Mouse (Mus musculus) neural tube, embryonic 13.5 days (tissue): ENCODE measurements around the gene Six1. TPM values are rescaled to one million over a fixed set of nuclear protein-coding genes. Genes with fewer than 3 reads are reported as not detected.
"Not testable (repeated sequence)": the region's sequence is repeated elsewhere in the genome, so short reads cannot be mapped to it uniquely, and the experiment has no call there.

Experiments
- ATAC-seq: fragments of 200-750 bp; cut with Nextera tagmentation; 2 replicates; pipeline ENCODE4 v1.8.0; 2017; ENCODE audit warnings: low read depth, mild to moderate bottlenecking, moderate TSS enrichment, moderate library complexity
- H3K27ac ChIP-seq: fragments of 300-500 bp; sonication (generic); replicated peaks from 2 replicates; pipeline ENCODE4 v1.5.1; 2015; ENCODE audit warnings: moderate library complexity, mild to moderate bottlenecking, inconsistent platforms
- H3K27me3 ChIP-seq: fragments of 300-500 bp; sonication (generic); 2 replicates; pipeline ENCODE4 v1.6.1; 2015; ENCODE audit warnings: mild to moderate bottlenecking, inconsistent platforms
- H3K36me3 ChIP-seq: fragments of 300-500 bp; sonication (generic); 2 replicates; pipeline ENCODE4 v1.6.1; 2015; ENCODE audit warnings: mild to moderate bottlenecking, inconsistent platforms
- H3K4me1 ChIP-seq: fragments of 300-500 bp; sonication (generic); replicated peaks from 2 replicates; pipeline ENCODE4 v1.6.1; 2015; ENCODE audit warnings: inconsistent platforms
- H3K4me2 ChIP-seq: fragments of 300-500 bp; sonication (generic); 2 replicates; pipeline ENCODE4 v1.6.1; 2015; ENCODE audit warnings: inconsistent platforms, mild to moderate bottlenecking, moderate library complexity
- H3K4me3 ChIP-seq: fragments of 300-500 bp; sonication (generic); 2 replicates; pipeline ENCODE4 v1.5.1; 2015; ENCODE audit warnings: mild to moderate bottlenecking, inconsistent platforms
- H3K9ac ChIP-seq: fragments of 300-500 bp; sonication (generic); 2 replicates; pipeline ENCODE4 v1.6.1; 2015; ENCODE audit warnings: moderate library complexity, mild to moderate bottlenecking, inconsistent platforms
- H3K9me3 ChIP-seq: fragments of 300-500 bp; sonication (generic); 2 replicates; pipeline ENCODE4 v1.6.1; 2016; ENCODE audit warnings: inconsistent platforms
- WGBS: fragments of 180-500 bp; shearing (Covaris S2); methylation state at CpG from one replicate; pipeline ENCODE4 v1.1.7; 2015; 5-methylcytosine and 5-hydroxymethylcytosine counted together
- polyA plus RNA-seq: library from polyadenylated mRNA; unstranded; fragments of >200 nt; fragmentation: Nextera tagmentation; extraction: Ambion mirVana; gene quantifications from 2 replicates; pipeline ENCODE4 v1.2.1, GENCODE M21; 2015

Gene Six1
- polyA plus RNA-seq, 1 experiment from 2014 or later = 8.8 TPM

GRCm38 (mm10) chr12:73014311-73014710, 39.4 kb downstream of the Six1 start:
- Histone ChIP-seq H3K9ac (no peak overlapping the region), H3K27me3 (0 out of 2 replicates have a peak, but pooled peaks cover 4% of the 10 kb centered on the region), H3K4me3 (no peak overlapping the region), H3K4me1 (no peaks in the 10 kb centered on the region), H3K4me2 (no peak overlapping the region), H3K9me3 (no peaks in the 10 kb centered on the region), H3K36me3 (no peaks in the 10 kb centered on the region), H3K27ac (no peak overlapping the region)
- ATAC-seq = no peak
- 79% methylated on average over 4 of the region's 4 CpGs for WGBS

- Histone ChIP-seq H3K9ac (no peak overlapping the region), H3K27me3 (no peaks in the 10 kb centered on the region)
- 75% methylated on average over 5 of the region's 5 CpGs for WGBS
These were observed 40.9 kb downstream of the Six1 start for GRCm38 (mm10) chr12:73012824-73013223.

DNA sequence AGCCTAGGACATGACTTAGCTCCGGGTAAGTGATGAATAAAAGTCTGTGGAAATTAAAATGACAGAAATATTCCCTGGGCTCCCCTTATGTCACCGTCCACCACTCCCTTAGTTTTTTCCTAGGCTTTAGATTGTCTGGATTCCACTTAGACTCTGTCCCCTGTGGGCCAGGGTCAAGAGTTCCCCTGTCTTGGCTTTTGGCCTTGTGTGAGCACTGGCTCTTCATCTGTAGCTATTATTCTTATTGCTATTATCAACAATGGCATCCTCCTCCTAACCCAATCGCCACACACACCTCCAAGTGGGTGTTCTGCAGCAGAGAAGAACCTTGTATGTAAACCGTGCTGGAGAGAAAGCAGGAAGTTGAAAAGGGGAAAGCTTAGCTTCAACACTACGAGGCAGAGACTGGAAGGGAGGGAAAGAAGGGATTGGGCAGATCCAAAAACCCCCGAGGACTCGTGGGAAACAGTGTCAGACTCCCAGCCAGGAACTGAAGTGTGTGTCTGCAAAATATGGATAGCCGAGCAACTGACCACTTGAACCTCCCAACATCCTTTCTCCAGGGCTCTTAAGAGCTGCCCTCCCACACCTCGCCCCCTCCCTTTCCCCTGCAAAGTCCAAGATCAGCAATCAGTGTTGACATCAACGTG, 41.4 kb downstream of the Six1 start:
- Histone ChIP-seq H3K4me1 (no peaks in the 10 kb centered on the region), H3K4me2 (no peak overlapping the region)
- 58% methylated on average over 10 of the region's 10 CpGs for WGBS

More at GRCm38 (mm10) chr12:73012824-73013223, 40.9 kb downstream of the Six1 start:
- Histone ChIP-seq H3K9me3 (no peaks in the 10 kb centered on the region), H3K27ac (no peak overlapping the region), H3K4me2 (no peak overlapping the region), H3K36me3 (no peaks in the 10 kb centered on the region), H3K4me1 (no peaks in the 10 kb centered on the region), H3K4me3 (no peak overlapping the region)
- ATAC-seq = no peak

GRCm38 (mm10) chr12:73002903-73003302, 50.8 kb downstream of the Six1 start:
- not testable (repeated sequence) for H3K4me3 ChIP-seq, H3K27me3 ChIP-seq, H3K9me3 ChIP-seq, H3K27ac ChIP-seq, ATAC-seq, H3K36me3 ChIP-seq, H3K4me1 ChIP-seq, H3K9ac ChIP-seq, H3K4me2 ChIP-seq
- WGBS = 49% methylated on average over 9 of the region's 9 CpGs

More for the DNA sequence above, 41.4 kb downstream of the Six1 start:
- Histone ChIP-seq H3K27ac (no peak overlapping the region), H3K9ac (no peak overlapping the region), H3K9me3 (no peaks in the 10 kb centered on the region), H3K27me3 (no peaks in the 10 kb centered on the region), H3K36me3 (no peaks in the 10 kb centered on the region), H3K4me3 (no peak overlapping the region)
- no peak for ATAC-seq

- WGBS = 37% methylated on average over 17 of the region's 17 CpGs
- H3K36me3 ChIP-seq, H3K27me3 ChIP-seq, H3K9ac ChIP-seq, ATAC-seq, H3K4me2 ChIP-seq, H3K27ac ChIP-seq, H3K4me3 ChIP-seq, H3K9me3 ChIP-seq, H3K4me1 ChIP-seq: not testable (repeated sequence)
These were observed 51.4 kb downstream of the Six1 start for GRCm38 (mm10) chr12:73002281-73002680.

- H3K9me3 ChIP-seq = no peaks in the 10 kb centered on the region
- 84% methylated on average over 4 of the region's 4 CpGs for WGBS
These were observed 55.3 kb downstream of the Six1 start for GRCm38 (mm10) chr12:72998105-72999001.

DNA sequence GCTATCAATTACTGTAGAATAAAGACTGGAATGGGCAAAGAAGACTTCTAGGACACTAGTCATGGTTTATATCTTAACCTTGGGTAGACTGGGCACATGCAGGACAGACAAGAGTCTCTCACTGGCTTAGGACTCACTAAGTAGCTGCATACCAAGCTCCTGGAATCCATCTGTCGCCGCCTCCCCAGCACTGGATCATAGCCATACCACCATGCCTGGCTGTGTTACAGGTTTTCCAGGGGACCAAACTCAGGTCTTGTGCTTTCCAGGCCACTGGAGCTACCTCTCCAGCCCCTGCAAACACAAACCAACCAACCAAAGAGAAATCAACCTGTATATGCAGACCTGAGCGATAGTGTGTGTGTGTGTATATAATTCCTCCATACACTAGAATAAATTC, 57.0 kb downstream of the Six1 start:
- Histone ChIP-seq H3K27ac (no peak overlapping the region), H3K4me3 (no peak overlapping the region), H3K27me3 (peaks cover 3% of the 10 kb centered on the region; the same call in 1 of the 2 replicates), H3K4me1 (no peaks in the 10 kb centered on the region), H3K9ac (no peak overlapping the region), H3K36me3 (no peaks in the 10 kb centered on the region), H3K4me2 (no peak overlapping the region), H3K9me3 (no peaks in the 10 kb centered on the region)
- no peak for ATAC-seq
- WGBS = 91% methylated on average over 3 of the region's 3 CpGs

More at GRCm38 (mm10) chr12:72998105-72999001, 55.3 kb downstream of the Six1 start:
- Histone ChIP-seq H3K9ac (no peak overlapping the region), H3K27me3 (peaks cover 7% of the 10 kb centered on the region; the same call in 1 of the 2 replicates), H3K4me1 (no peaks in the 10 kb centered on the region), H3K36me3 (no peaks in the 10 kb centered on the region), H3K4me2 (no peak overlapping the region), H3K4me3 (no peak overlapping the region), H3K27ac (no peak overlapping the region)
- no peak for ATAC-seq

Other genes with a start within 250 kb of the Six1 start
- gene Six6, start 114.0 kb downstream of the Six1 start, polyA plus RNA-seq = not detected in 2 replicates
- gene 4930447C04Rik, start 113.1 kb downstream of the Six1 start, polyA plus RNA-seq = 6.8 and 7.3 TPM in 2 replicates
- 1.3 and 1.6 TPM in 2 replicates for gene Six4, start 59.6 kb upstream of the Six1 start, polyA plus RNA-seq
- gene Mnat1, start 69.8 kb upstream of the Six1 start, polyA plus RNA-seq = 19.6 and 21.1 TPM in 2 replicates
- gene Trmt5, start 232.8 kb upstream of the Six1 start, polyA plus RNA-seq = 15.2 and 15.7 TPM in 2 replicates
- 10.4 and 10.9 TPM in 2 replicates for gene Slc38a6, start 232.9 kb upstream of the Six1 start, polyA plus RNA-seq